Mouse (Mus musculus) lung, adult 2 months (tissue): ENCODE results near the gene Snai1.

ENCODE experiments used
- CTCF ChIP-seq: fragments of 200-500 bp; IDR thresholded peaks from 2 replicates; pipeline ENCODE4 v1.5.1; 2011; ENCODE audit warnings: mild to moderate bottlenecking, low read length, control low read depth; ENCODE audit not compliant: insufficient read depth
- POLR2A ChIP-seq: fragments of 200-500 bp; IDR thresholded peaks from 2 replicates; pipeline ENCODE4 v1.6.1; 2011; ENCODE audit warnings: low read depth, mild to moderate bottlenecking, control low read depth, low read length, borderline replicate concordance; ENCODE audit errors: extremely low read depth

DNA sequence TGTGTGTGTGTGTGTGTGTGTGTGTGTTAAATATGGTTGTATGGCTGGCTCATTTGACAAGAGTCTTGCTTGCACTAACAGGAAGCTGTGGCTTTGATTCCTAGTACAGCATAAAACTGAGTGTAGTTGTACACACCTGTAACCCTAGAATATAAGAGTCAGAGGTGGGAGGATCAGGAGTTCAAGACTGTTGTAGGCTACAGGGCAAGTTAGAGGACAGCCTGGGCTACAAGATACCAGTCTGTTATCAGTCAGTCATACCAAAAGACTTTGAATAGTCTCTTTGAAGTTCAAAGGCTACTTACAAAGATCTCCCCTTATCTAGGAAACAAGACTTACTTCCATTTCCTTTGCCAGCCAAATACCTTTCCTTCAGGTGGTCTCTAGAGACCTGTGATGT is 4.1 kb upstream of the Snai1 start:
- no peak for TF ChIP-seq CTCF
- no peak for TF ChIP-seq POLR2A
